Mouse (Mus musculus) kidney, postnatal 0 days (tissue): Measurements from ENCODE around the gene Pnma1. TPM values are rescaled to one million over a fixed set of nuclear protein-coding genes. Genes with fewer than 3 reads are reported as not detected.

ENCODE experiments used
- ATAC-seq: fragments of 200-750 bp; cut with Nextera tagmentation; replicated peaks from 2 replicates; pipeline ENCODE4 v1.8.0; 2017; ENCODE audit warnings: low read depth, moderate number of reproducible peaks, moderate TSS enrichment, moderate library complexity; ENCODE audit not compliant: low FRiP score
- DNase-seq: peaks from one replicate; pipeline ENCODE4 v3.0.0-alpha.2; 2016; ENCODE audit warnings: low spot score
- H3K27ac ChIP-seq: fragments of 300-500 bp; sonication (generic); 2 replicates; pipeline ENCODE4 v1.5.1; 2014; ENCODE audit warnings: mild to moderate bottlenecking
- H3K27me3 ChIP-seq: fragments of 300-500 bp; sonication (generic); 2 replicates; pipeline ENCODE4 v1.6.1; 2014; ENCODE audit warnings: low read length, mixed read lengths; ENCODE audit not compliant: insufficient read depth
- H3K36me3 ChIP-seq: fragments of 300-500 bp; sonication (generic); 2 replicates; pipeline ENCODE4 v1.6.1; 2014; ENCODE audit warnings: low read length, mixed read lengths; ENCODE audit not compliant: insufficient read depth
- H3K4me1 ChIP-seq: fragments of 300-500 bp; sonication (generic); replicated peaks from 2 replicates; pipeline ENCODE4 v1.6.1; 2014; ENCODE audit warnings: antibody characterized with exemption, low read length, mixed read lengths; ENCODE audit not compliant: insufficient read depth
- H3K4me2 ChIP-seq: fragments of 300-500 bp; sonication (generic); 2 replicates; pipeline ENCODE4 v1.6.1; 2014; ENCODE audit warnings: mild to moderate bottlenecking, low read length, moderate library complexity, mixed read lengths
- H3K4me3 ChIP-seq: fragments of 300-500 bp; sonication (generic); replicated peaks from 2 replicates; pipeline ENCODE4 v1.5.1; 2014; ENCODE audit warnings: low read depth, low read length
- H3K9ac ChIP-seq: fragments of 300-500 bp; sonication (generic); 2 replicates; pipeline ENCODE4 v1.6.1; 2014; ENCODE audit warnings: low read depth, low read length
- H3K9me3 ChIP-seq: fragments of 300-500 bp; sonication (generic); replicated peaks from 2 replicates; pipeline ENCODE4 v1.6.1; 2016; ENCODE audit warnings: low read length, inconsistent platforms, mixed read lengths
- CTCF ChIP-seq: IDR thresholded peaks from 2 replicates; pipeline ENCODE4 v1.5.1; 2016; ENCODE audit warnings: antibody characterized with exemption, low read depth, mild to moderate bottlenecking, moderate library complexity
- WGBS: fragments of 180-500 bp; shearing (Covaris S2); extraction: QIAGEN DNeasy Blood & Tissue Kit; methylation state at CpG from one replicate; pipeline ENCODE4 v1.1.7; 2014; 5-methylcytosine and 5-hydroxymethylcytosine counted together
- polyA plus RNA-seq: library from polyadenylated mRNA; unstranded; fragments of >200 nt; fragmentation: Nextera tagmentation; extraction: Ambion mirVana; gene quantifications from 2 replicates; pipeline ENCODE4 v1.2.1, GENCODE M21; 2015

Gene Pnma1
- polyA plus RNA-seq, 1 experiment from 2014 or later, result 0.33 TPM

DNA sequence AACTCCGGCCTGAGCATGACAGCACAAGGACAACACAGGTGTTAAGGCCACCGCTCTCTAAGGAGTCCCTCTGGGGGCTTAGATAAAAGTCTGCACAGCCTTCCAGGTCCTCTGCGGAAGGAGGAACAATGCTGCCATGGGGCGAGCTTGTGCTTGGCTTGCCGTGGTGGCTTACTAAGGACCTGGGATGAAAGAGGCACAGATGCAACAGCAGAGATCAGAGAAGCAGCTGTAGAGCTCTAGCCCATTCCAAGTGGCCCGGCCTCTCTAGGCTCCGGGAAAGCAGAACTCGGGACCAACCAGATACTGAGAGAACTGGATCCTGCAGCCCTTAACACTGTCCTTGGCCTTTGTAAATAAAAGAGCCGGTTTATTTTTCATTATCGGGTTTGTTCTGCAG, 3.6 kb upstream of the Pnma1 start:
- Histone ChIP-seq H3K36me3 (peaks cover 36% of the 10 kb centered on the region), H3K9ac (no peak overlapping the region), H3K27ac (no peak overlapping the region), H3K4me2 (no peak overlapping the region), H3K9me3 (no peaks in the 10 kb centered on the region), H3K4me1 (no peaks in the 10 kb centered on the region), H3K27me3 (no peaks in the 10 kb centered on the region), H3K4me3 (no peak overlapping the region)
- no peak for DNase-seq
- WGBS, result 87% methylated on average over 10 of the region's 10 CpGs
- no peak for TF ChIP-seq CTCF
- no peak for ATAC-seq

DNA sequence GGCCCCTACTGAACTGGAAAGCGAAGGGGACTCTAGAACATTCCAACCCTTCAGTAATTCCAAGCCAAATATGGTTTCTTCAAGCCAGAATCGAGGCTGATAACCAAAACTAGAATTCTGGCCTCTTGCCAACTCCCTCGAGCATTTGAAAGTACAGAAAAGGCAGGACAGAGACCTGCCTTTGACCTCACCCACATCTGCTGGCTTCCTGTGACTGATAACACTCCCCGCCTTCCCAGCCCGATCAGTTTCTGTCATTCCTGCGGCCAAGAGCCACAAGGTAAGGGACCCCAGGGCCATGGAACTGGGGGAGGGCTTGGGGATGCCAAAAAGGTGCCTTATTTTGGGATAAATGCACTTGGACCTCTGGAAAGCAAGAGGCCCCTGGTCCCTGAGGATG, 2.7 kb upstream of the Pnma1 start:
- no peak overlapping the region for H3K4me2 ChIP-seq
- peaks cover 27% of the 10 kb centered on the region for H3K36me3 ChIP-seq
- no peak for TF ChIP-seq CTCF
- H3K27me3 ChIP-seq, result no peaks in the 10 kb centered on the region
- no peak overlapping the region for H3K4me3 ChIP-seq
- H3K9ac ChIP-seq, result no peak overlapping the region
- no peak for ATAC-seq
- H3K4me1 ChIP-seq, result no peaks in the 10 kb centered on the region
- 51% methylated on average over 6 of the region's 6 CpGs for WGBS
- H3K27ac ChIP-seq, result no peak overlapping the region
- H3K9me3 ChIP-seq, result no peaks in the 10 kb centered on the region
- no peak for DNase-seq

DNA sequence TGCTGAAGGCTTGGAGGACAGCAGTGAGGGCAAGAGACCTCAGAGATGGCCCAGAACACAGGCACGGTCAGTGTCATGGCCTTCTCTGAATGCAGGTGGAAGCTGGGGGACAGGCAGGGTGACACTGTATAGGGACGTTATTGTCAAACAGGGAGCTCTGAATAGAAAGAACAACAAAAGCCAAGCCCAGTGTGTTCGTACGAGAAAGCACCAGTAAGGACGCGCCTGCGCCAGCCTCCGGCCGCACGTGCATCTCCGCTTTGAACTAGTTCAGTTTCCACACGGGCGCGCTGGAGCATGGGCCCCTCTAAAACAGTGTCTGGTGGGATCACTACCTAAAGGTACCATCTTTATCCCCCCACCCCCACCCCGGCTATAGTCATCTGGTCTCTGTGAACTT, 1.7 kb upstream of the Pnma1 start:
- no peak overlapping the region for H3K4me2 ChIP-seq
- TF ChIP-seq CTCF, result no peak
- 92% methylated on average over 15 of the region's 15 CpGs for WGBS
- H3K9me3 ChIP-seq, result no peaks in the 10 kb centered on the region
- ATAC-seq (no peak), DNase-seq (no peak)
- peaks cover 19% of the 10 kb centered on the region; the same call in 1 of the 2 replicates for H3K36me3 ChIP-seq
- H3K27ac ChIP-seq, result no peak overlapping the region
- no peaks in the 10 kb centered on the region for H3K4me1 ChIP-seq
- no peaks in the 10 kb centered on the region for H3K27me3 ChIP-seq
- no peak overlapping the region for H3K4me3 ChIP-seq
- H3K9ac ChIP-seq, result no peak overlapping the region

- peak overlapping the region; percentile 94 for H3K4me2 ChIP-seq
- no peaks in the 10 kb centered on the region for H3K9me3 ChIP-seq
- DNase-seq, result no peak
- H3K36me3 ChIP-seq, result 0 out of 2 replicates have a peak, but pooled peaks cover 14% of the 10 kb centered on the region
- H3K9ac ChIP-seq, result peak overlapping the region; percentile 49
- ATAC-seq, result no peak
- 20% methylated on average over 10 of the region's 10 CpGs for WGBS
- H3K4me1 ChIP-seq, result no peaks in the 10 kb centered on the region
- H3K4me3 ChIP-seq, result peak overlapping the region; percentile 56
- H3K27ac ChIP-seq, result no peak overlapping the region
- TF ChIP-seq CTCF, result no peak
- no peaks in the 10 kb centered on the region for H3K27me3 ChIP-seq
These were observed 328 bp upstream of the Pnma1 start for GRCm38 (mm10) chr12:84148622-84149012.

- H3K4me3 ChIP-seq, result no peak overlapping the region
- H3K36me3 ChIP-seq, result peaks cover 6% of the 10 kb centered on the region; the same call in 1 of the 2 replicates
- H3K9me3 ChIP-seq, result no peaks in the 10 kb centered on the region
- no peaks in the 10 kb centered on the region for H3K27me3 ChIP-seq
- WGBS, result 46% methylated on average over 14 of the region's 14 CpGs
- no peak overlapping the region for H3K4me2 ChIP-seq
- no peak overlapping the region for H3K9ac ChIP-seq
- DNase-seq (no peak), ATAC-seq (no peak)
- TF ChIP-seq CTCF, result no peak
- no peak overlapping the region for H3K27ac ChIP-seq
- H3K4me1 ChIP-seq, result no peaks in the 10 kb centered on the region
These were observed 5.8 kb downstream of the Pnma1 start for GRCm38 (mm10) chr12:84142281-84143050.

GRCm38 (mm10) chr12:84141271-84141670, 7.0 kb downstream of the Pnma1 start:
- Histone ChIP-seq H3K9ac (no peak overlapping the region), H3K4me2 (no peak overlapping the region), H3K36me3 (peaks cover 11% of the 10 kb centered on the region; the same call in 1 of the 2 replicates), H3K9me3 (no peaks in the 10 kb centered on the region), H3K4me1 (no peaks in the 10 kb centered on the region), H3K4me3 (no peak overlapping the region), H3K27me3 (no peaks in the 10 kb centered on the region), H3K27ac (no peak overlapping the region)
- DNase-seq, result no peak
- 84% methylated on average over 4 of the region's 4 CpGs for WGBS
- TF ChIP-seq CTCF, result no peak
- ATAC-seq, result no peak
